Mouse (Mus musculus) liver, embryonic 14.5 days (tissue): ENCODE measurements at regions not wholly inside any gene's neighbourhood (a gene's known extent, or its start where the extent isn't known, plus 50 kb on each side); places are given as distances from the start of the nearest gene placed in this dataset.

Experiments used
- ATAC-seq: fragments of 200-750 bp; cut with Nextera tagmentation; 2 replicates; pipeline ENCODE4 v1.8.0; 2017; ENCODE audit warnings: moderate number of reproducible peaks, mild to moderate bottlenecking, moderate library complexity; ENCODE audit not compliant: insufficient read depth
- DNase-seq, 3 experiments: peaks; one replicate each; pipeline ENCODE4 v3.0.0-alpha.2; 2012 to 2013; ENCODE audit warnings: low read depth in 3 of 3, low spot score in 3 of 3
- H3K27ac ChIP-seq: fragments of 300-500 bp; sonication (generic); 2 replicates; pipeline ENCODE4 v1.5.1; 2014; ENCODE audit warnings: moderate library complexity, mild to moderate bottlenecking, control low read depth, inconsistent platforms
- H3K27me3 ChIP-seq: fragments of 300-500 bp; sonication (generic); 2 replicates; pipeline ENCODE4 v1.6.1; 2014; ENCODE audit warnings: mild to moderate bottlenecking, low read length, moderate library complexity; ENCODE audit not compliant: control insufficient read depth, insufficient read depth
- H3K36me3 ChIP-seq: fragments of 300-500 bp; sonication (generic); replicated peaks from 2 replicates; pipeline ENCODE4 v1.6.1; 2014; ENCODE audit warnings: low read depth; ENCODE audit not compliant: control insufficient read depth, insufficient read depth
- H3K4me1 ChIP-seq, 2 experiments: fragments of 200-500 bp in 1 of 2; fragments of 300-500 bp in 1 of 2; sonication (generic) in 1 of 2; replicated peaks; 2 replicates each; pipeline ENCODE4 v1.6.1; 2012 to 2014; ENCODE audit warnings: antibody characterized with exemption in 1 of 2, inconsistent platforms in 1 of 2, low read length in 1 of 2; ENCODE audit not compliant: control insufficient read depth in 2 of 2, insufficient read depth in 2 of 2
- H3K4me2 ChIP-seq: fragments of 300-500 bp; sonication (generic); 2 replicates; pipeline ENCODE4 v1.6.1; 2014; ENCODE audit warnings: low read depth, mild to moderate bottlenecking, control low read depth, moderate library complexity
- H3K4me3 ChIP-seq, 2 experiments: fragments of 200-500 bp in 1 of 2; fragments of 300-500 bp in 1 of 2; sonication (generic) in 1 of 2; 2 replicates each; pipeline ENCODE4 v1.5.1; 2012 to 2014; ENCODE audit warnings: low read depth in 2 of 2, low read length in 2 of 2, mild to moderate bottlenecking in 2 of 2, control low read depth in 1 of 2, inconsistent platforms in 1 of 2, moderate library complexity in 1 of 2; ENCODE audit not compliant: insufficient read depth in 1 of 2
- H3K9ac ChIP-seq: fragments of 300-500 bp; sonication (generic); replicated peaks from 2 replicates; pipeline ENCODE4 v1.6.1; 2014; ENCODE audit warnings: mild to moderate bottlenecking, control low read depth, moderate library complexity
- H3K9me3 ChIP-seq: fragments of 300-500 bp; sonication (generic); 2 replicates; pipeline ENCODE4 v1.6.1; 2016; ENCODE audit warnings: low read length, mixed read lengths; ENCODE audit not compliant: control insufficient read depth
- CTCF ChIP-seq: IDR thresholded peaks from 2 replicates; pipeline ENCODE4 v1.5.1; 2016; ENCODE audit warnings: antibody characterized with exemption, low read depth, control low read depth
- EP300 ChIP-seq: IDR thresholded peaks from 2 replicates; pipeline ENCODE4 v1.6.1; 2016; ENCODE audit warnings: antibody characterized with exemption, low read depth
- WGBS: fragments of 180-500 bp; shearing (Covaris S2); extraction: QIAGEN DNeasy Blood & Tissue Kit; methylation state at CpG from one replicate; pipeline ENCODE4 v1.1.7; 2014; ENCODE audit not compliant: insufficient replicate concordance; 5-methylcytosine and 5-hydroxymethylcytosine counted together

GRCm38 (mm10) chr15:38603918-38604317, 1178.6 kb downstream of the 4930447A16Rik start:
- Histone ChIP-seq H3K36me3 (no peaks in the 10 kb centered on the region), H3K4me3 (no peak overlapping the region), H3K9ac (no peak overlapping the region), H3K4me1 (peaks cover 0 to 3% of the 10 kb centered on the region in 2 experiments; a peak in 2 of 4 replicates), H3K9me3 (no peaks in the 10 kb centered on the region), H3K4me2 (no peak overlapping the region), H3K27me3 (no peaks in the 10 kb centered on the region), H3K27ac (no peak overlapping the region)
- 71% methylated on average over 5 of the region's 5 CpGs for WGBS
- no peak for DNase-seq
- ATAC-seq, result no peak
- TF ChIP-seq EP300 (no peak), CTCF (no peak)

- Histone ChIP-seq H3K27me3 (no peaks in the 10 kb centered on the region), H3K4me2 (no peak overlapping the region), H3K4me3 (no peak overlapping the region), H3K27ac (no peak overlapping the region), H3K36me3 (no peaks in the 10 kb centered on the region), H3K4me1 (peaks cover 0 to 1% of the 10 kb centered on the region in 2 experiments; a peak in 2 of 4 replicates), H3K9me3 (no peaks in the 10 kb centered on the region), H3K9ac (no peak overlapping the region)
- no peak for TF ChIP-seq EP300
- TF ChIP-seq CTCF, result peak; percentile 74
- DNase-seq (no peak), ATAC-seq (no peak)
- WGBS, result 33% methylated on average over 2 of the region's 2 CpGs
Observed at GRCm38 (mm10) chr15:38607368-38607767, 1182.0 kb downstream of the 4930447A16Rik start.

- ATAC-seq (no peak), DNase-seq (no peak)
- 61% methylated on average over 6 of the region's 6 CpGs for WGBS
Observed at GRCm38 (mm10) chr15:38608207-38608870, 1183.0 kb downstream of the 4930447A16Rik start.

GRCm38 (mm10) chr15:38609522-38609921, 1184.2 kb downstream of the 4930447A16Rik start:
- ATAC-seq (no peak), DNase-seq (no peak)
- no peaks in the 10 kb centered on the region for H3K4me1 ChIP-seq
- H3K27me3 ChIP-seq, result no peaks in the 10 kb centered on the region
- H3K9ac ChIP-seq, result no peak overlapping the region
- no peak overlapping the region for H3K4me3 ChIP-seq
- H3K36me3 ChIP-seq, result no peaks in the 10 kb centered on the region
- H3K4me2 ChIP-seq, result no peak overlapping the region
- no peak for TF ChIP-seq EP300
- no peak for TF ChIP-seq CTCF
- no peaks in the 10 kb centered on the region for H3K9me3 ChIP-seq
- WGBS, result 75% methylated on average over 4 of the region's 4 CpGs
- no peak overlapping the region for H3K27ac ChIP-seq

More at GRCm38 (mm10) chr15:38608207-38608870, 1183.0 kb downstream of the 4930447A16Rik start:
- no peaks in the 10 kb centered on the region for H3K4me1 ChIP-seq
- no peaks in the 10 kb centered on the region for H3K36me3 ChIP-seq
- no peaks in the 10 kb centered on the region for H3K9me3 ChIP-seq
- no peak overlapping the region for H3K4me2 ChIP-seq
- H3K27me3 ChIP-seq, result no peaks in the 10 kb centered on the region
- H3K9ac ChIP-seq, result no peak overlapping the region
- no peak overlapping the region for H3K4me3 ChIP-seq
- no peak overlapping the region for H3K27ac ChIP-seq
- no peak for TF ChIP-seq EP300
- no peak for TF ChIP-seq CTCF
